Mouse (Mus musculus) kidney, adult 9 months (tissue): ENCODE results near the gene Npcd.
"Not testable (repeated sequence)": the region's sequence is repeated elsewhere in the genome, so short reads cannot be mapped to it uniquely, and the experiment has no call there.

Experiments
- DNase-seq: peaks from one replicate; pipeline ENCODE4 v3.0.0; 2022

Gene Npcd

DNA sequence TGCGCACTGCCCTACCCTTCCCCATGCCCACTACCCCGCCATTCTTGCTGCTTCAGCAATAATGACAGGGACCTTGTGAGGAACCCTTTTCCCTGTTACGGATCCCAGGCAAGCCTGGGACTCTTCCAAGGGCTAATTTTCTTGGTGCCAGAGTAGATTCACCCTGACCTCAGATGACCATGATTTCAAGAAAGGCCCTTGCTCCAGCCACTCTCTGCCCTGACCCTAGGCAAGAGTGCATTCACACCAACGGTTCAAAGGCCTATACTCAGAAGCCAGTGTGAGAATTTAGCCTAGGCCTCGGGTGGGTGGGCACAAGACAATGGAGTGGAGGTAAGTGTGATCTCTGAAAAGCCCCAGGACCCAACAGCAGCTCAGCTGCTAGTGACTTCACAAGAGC, 4.6 kb downstream of the Npcd start:
- DNase-seq: no peak

DNA sequence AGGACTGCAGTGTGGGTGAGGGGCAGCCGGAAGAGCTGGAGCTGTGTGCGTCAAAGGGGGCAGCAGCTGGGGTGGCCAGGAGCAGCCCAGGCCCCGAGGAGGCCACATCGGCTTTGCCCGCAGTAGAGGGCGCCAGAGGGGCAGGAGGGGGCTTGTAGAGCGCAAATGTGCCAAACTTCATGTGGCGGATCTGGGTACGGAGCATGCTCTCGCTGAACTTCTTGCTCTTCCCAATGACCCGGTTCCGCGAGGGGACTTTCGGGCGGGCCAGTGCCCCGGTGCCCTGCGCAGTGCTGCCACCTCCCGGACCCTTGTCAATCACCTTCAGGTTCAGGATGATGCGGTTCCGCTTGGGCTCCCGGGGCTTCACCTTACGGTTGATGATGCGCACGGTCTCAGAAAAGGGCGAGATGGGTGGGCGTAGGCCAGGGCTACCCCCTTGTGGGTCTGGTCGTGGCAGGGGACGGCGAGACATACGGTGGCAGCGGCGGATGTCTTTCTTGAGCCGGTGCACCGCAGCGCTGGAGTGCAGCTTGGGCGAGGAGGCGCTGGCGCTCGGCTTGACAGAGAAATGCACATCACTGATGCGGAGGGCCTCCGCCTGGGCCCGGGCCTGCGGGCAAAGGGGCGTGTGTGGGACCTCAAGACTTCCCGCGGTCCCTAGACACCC, 5.5 kb downstream of the Npcd start:
- no peak for DNase-seq

DNA sequence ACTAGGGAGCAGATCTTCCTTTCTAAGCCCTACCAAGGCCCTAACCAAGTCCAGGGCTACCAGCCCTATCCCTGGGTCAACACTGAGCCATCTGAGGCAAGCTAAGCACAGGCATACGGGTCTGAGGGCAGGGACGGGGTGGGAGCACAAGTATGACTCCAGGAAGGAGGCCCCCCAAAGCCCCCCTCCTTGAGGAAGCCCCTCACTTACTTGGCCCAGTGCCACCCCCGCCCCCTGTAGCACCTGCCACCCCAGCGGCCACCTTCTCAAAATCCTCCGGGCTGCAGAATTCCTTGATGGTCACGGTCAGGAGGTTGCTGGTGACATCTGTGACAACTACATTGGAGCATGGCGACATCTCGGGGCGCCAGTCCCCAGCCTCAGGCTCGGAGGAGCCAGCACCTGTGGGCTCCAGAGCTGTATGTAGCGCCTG, 6.2 kb downstream of the Npcd start:
- DNase-seq: no peak

DNA sequence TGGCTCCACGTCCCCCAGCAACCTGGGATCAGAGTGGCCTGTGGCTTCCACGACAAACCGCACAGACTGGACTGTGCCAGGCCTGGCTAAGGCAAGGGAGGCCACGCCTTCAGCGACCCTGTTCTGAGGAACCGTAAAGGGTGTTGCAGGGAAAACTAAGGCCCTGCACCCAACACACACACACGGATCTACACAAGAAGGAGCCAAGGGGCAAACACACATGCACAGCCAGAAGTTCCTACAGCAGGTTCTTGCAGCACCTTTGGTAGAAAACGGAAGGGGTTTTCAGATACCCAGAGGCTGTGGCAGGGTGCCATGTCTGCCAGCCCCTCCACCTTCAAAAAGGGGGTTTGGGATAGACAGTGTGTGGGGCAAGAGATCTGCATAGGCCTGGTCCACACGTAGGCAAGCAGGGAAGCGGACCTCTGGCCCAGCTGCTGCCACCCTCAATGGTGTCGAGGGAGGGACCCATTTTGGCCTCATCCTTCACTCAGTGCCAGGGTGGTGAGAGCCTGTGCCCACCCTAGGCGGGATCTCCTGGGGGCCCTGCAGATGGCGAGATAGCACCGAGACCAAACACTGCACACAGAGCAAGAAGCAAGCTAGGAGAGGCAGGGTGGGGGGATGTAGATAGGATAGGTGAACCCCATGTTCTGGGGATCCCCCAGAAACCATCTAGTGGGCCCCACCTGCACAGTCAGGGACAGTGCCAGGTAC, 6.8 kb downstream of the Npcd start:
- no peak for DNase-seq

DNA sequence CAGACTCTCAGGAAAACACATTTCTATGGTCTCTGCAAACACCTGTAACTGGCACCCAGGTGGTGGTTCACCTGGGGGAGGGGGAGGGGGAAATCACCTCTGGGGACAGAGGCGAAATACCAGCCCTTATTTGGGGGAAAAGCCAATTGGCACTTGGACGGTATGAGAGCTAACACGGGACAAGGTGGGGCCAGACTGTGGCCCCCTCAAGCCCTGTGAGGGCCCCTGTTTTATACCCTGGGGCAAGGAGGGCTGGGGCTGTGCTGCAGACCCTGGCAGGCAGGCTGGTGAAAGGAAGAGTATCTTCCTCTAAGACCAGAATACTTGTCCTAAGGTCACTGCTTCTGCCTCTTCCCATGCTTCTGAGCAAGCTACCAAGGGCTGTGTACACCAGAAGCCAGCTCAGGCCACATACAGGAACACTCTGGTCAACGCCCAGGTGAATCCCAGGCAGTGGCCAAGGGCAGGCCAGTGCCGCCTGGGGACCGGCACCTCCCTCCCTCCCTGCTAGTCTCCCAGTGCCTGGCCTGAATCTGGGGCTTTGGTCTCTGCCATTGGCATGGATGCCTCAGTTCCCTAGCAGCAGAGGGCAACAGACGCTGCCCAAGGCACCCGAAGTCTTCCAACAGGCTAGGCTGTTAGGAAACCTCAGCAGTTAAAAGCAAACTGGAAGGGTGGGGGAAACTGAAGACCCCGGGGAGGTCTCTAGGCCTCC, 7.7 kb downstream of the Npcd start:
- DNase-seq: no peak

DNA sequence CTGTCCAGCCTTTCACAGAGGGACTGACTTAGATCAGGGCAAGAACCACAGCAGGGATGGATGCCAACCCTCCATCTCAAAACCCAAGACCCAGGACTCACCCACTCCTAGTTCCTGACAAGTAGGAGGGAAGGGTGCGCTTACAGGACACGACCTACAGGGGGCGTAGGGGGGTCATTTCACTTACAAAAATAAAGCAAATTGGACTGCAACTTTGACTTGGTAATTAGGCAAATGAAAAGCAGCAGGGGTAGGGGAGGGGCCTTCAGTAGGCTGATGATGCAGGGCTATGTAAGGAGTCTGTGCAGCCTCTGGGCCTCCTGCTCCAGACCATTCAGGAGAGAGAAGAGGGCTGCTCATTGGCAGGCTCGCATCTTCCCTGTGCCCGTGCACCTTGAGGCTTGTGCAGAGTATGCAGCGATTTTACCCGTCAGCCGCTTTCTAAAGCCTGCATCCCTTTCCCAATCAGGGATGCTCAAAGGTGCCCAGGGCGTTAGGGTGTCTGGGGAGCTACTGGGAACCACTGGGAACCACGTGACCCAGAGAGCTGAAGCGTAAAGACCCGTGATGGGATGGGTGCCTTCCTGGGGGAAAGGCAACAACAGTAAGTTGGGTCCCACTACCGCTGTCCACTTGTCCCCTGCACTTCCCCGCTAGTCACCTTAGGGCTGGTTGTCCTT, 8.8 kb downstream of the Npcd start:
- DNase-seq: no peak

DNA sequence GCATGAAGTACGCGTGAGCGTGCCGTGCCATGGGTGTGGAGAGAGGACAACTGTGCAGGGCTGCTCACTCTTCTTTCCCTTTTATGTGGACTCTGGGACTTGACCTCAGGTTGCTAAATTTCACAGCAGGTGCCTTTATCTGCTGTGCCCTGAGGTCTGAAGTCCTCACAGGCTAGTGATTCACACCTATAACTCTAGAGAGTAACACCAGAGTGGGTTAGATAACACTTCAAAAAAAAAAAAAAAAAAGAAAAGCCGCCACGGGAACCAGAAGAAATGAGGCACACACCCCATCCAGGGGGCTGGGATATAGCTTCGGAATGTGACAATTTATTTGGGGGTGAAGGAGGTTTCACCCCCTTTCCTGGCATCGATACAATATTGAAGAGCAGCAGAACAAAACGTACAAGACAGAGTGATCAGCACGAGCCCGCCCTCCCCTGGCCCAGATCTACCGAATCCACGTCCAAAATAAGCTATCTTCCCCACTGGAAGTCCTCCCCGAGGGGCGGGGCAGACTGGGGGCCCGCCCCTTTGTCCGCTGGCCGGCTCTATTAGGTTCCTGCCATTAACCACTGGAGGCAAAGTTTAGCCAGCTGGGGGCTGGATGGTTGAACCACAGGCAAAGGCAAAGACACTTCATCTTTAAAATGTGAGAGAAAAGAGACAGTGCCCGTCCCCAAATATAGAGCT, 10.3 kb downstream of the Npcd start:
- peak; percentile 53 for DNase-seq

DNA sequence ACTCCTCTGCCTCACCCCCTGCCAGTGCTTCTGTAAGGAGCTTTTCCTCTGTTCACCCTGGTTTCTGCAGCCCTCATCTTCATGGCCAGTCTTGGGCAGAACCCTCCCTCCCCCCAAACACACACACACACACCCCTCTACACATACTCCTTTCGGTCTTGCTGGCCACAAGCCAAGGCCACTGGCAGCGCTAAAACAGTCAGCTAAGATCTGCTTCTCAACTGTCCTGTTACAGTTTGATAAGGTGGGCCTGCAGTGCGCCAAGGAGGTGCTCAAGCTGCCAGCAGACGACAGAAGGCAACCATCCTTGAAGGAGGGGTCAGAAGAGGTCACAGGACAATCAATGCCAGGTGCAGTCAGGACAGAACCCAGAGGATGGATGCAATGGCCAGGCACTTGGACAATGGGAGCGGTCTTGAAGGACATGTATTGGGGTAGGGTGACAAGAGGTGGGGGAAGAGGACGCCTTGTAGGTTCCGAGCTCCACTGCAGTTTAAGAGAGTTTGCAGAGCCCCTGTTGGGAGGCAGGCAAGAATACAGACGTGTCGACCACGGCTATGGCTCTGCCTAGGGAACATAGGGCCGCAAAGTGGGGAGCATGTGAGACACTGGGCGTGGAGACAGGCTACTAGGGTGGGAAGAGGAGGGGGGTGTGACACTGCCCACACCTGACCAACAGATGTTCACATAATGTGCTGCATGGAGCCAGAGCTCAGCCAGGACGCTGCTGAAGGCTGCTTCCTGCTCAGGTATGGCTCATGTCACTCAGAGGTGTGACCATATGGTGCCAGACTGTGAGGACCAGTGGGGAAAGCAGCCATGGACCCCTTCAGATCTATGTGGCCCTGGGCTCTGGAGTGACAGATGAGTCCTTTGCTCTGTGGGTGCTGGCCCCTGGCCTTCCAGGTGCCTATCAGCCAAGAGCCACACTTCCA, 11.5 kb downstream of the Npcd start:
- no peak for DNase-seq

DNA sequence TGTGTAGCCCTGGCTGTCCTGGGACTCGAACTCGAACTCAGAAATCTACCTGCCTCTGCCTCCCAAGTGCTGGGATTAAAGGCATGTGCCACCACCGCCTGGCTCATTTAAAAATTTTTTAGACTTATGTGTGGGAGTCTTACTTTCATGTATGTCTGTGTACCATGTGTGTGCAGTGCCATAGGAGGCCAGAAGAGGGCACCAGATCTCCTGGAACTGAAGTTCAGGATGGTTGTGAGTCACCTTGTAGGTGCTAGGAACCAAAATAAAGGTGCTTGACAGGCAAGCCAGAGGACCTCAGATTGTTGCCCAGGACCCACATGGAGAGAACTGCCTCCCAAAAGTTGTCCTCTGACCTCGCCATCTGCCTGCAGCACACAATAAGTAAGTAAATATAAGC, 15.7 kb downstream of the Npcd start:
- DNase-seq: no peak

DNA sequence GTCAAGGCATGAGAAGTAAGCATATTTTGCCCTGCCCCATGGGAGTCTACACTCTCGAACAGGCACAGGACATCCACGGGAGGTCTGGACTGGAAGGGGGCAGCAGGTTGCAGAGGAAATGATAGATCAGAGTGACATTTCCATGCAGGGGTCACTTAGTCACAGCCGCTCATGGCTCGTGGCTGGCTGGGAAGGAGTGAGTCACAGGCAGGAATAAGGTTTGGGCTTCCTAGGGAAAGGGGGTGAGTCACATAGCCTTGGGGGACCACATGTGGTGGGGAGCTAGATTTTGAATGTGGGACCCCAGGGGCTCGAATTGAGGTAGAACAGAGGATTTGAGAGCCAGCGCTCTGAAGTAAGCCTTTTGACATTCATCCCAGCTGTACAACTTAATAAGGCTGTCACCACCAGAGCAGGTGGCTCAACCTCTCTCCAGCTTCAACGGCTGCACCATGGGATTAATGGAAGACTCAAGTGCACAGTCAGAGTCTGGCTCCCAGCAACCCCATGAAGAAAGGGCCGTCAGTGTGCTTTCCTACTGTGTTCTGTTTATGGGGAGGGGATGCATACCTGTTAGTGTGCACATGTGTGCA, 20.3 kb downstream of the Npcd start:
- DNase-seq: no peak

DNA sequence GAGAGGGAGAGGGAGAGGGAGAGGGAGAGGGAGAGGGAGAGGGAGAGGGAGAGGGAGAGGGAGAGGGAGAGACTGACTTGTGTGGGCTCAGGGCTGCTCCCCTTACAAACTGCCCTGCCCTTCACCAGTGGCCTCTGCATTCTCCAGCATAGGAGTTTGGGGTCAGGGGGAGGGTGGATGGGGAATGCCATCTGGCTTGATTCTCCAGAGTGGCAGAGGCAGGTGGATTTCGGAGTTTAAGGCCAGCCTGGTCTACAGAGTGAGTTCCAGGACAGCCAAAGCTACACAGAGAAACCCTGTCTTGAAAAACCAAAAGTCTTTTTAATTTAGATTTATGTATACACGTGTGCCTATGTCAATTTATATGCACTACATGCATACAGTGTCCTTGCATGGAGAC, 21.2 kb downstream of the Npcd start:
- not testable (repeated sequence) for DNase-seq

DNA sequence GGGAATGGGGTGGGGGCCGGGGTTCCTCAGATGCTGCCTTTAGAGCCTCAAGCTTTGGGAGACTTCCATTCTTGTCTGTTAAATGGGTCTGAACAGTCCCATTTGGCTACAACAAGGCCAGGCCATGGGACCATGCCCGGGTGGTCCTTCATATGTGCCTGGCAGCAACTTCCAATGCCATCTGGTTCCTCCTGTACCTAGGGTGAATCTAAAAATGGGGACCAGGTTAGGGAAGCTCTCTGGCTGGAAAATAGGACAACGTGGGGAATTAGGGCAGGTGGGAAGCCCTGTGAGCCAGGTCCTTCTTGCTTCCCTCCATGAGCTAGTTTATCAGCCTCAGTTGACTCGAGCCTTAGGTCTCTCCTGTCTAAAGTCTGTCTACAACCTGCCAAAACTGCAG, 23.0 kb downstream of the Npcd start:
- DNase-seq: no peak

DNA sequence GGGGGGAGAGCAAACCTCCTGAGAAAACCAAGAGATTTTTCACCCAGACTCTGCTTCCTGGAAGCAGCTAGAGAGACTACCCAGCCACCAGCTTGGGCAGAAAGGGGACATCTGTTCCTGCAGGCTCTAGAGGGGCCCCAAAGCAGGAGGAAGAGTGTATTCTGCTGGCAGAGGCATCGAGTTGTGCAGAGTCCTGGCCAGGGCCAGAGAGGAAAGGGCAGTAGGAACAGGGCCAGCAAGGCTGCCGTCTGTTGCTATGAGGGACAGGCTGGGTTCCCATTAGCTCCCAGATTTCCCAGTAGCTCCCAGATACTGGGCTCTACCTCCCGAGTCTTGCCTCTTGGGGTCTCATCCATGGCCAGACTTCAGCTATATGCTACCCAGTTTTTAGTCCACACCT, 24.0 kb downstream of the Npcd start:
- no peak for DNase-seq

DNA sequence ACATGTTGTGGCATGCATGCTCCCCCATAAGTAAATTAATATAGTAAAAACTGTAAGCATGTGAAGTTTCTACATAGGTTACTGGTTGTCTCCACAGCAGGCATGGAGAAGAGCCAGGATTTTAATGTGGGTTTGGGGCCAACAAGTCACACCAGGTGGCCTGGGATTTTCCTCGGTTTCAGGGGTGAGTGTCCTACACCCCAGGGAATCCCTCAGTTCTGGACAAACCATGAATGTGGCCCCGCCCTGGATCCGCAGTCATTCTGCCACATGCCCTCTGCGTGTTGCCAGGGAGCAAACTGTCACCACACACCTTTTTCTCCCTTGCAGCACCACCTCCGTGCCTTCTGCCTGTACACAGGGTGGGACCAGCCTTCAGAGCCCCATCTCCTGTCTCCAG, 25.4 kb downstream of the Npcd start:
- no peak for DNase-seq

DNA sequence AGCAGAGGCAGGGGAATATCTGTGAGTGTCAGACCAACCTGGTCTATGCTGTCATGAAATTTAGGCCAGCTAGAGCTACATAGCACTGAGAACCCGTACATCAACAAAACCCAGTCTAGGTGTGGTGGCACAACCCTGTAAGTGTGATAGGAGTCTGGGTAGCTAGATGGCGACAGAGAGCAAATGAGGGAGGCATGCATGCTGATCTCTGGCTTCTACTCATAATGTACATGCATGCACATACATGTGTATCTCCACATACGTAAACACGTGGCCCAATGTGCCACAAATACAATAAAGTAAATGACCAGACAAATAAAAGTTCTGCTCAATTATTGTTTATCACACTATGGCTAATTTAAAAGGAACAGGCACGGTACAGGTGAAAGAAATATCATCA, 25.9 kb downstream of the Npcd start:
- peak; percentile 51 for DNase-seq

DNA sequence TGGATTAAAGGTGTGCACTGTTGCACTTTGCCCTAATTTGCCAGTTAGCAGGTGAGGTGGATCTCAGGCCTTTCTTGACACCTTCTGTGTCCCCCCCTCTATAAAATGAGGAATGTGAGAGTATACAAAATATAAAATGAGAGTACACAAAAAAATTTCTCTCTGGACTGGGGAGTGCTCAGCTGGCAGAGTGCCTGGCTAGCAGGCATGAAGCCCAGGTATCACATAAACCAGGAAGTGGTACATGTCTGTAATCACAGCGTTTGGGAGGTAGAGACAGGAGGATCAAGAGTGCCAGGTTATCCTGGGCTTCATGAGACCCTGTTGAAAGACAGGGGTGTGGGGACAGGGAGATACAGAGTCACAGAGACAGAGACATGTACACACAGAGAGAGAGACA, 27.0 kb downstream of the Npcd start:
- no peak for DNase-seq

DNA sequence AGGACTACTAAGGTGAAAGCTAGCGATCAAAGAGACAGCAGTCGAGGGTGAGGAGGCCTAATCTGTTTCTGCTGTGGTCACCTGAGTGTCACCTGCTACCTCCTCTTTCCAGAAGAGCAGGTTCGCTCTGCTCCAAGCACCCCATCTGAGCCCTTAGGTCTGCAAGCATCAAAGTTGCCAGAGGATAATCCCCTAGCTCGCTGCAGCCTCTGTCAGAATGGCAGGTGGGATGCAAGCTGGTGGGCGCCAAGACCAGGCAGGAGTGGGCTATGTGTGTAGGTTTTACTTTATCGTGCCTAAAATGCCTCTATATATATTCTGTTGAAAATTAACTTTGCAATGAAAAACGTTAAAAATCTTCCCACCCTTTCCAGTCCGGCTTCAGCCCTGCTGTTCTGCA, 28.8 kb downstream of the Npcd start:
- DNase-seq: no peak

DNA sequence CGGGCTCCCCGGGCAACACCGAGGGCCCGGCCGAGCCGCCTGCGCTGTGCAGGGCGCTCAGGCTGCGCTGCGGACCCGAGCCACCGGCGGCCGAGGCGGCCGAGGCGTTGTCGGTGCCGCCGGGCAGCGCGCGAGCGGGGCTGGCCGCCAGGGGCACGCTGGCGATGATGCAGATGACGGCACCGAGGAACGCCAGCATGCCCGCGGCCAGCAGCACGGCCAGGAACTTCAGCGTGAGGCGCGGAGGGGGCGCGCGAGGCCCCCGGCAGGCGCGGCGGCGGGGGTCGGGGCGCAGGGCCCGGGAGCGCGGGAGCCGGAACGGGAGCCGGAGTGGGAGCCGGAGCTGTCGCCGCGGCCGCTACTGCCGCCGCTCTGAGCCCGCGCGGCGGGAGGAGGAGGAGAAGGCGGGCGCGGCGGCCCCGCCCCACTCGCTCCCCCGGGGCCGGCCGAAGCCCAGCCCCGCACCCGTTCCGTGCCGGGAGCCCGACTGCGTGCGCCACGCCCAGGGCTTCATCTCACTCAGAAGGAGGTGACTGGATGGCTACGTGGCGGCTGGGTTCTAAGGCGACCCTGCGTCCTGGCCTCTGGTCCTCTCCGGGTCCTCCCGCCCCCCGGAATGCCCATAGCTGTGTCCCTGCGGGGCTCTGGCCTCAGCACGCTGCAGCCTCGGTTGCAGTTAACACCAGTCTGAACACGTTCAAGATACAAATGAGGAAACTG, 29.5 kb downstream of the Npcd start, which contains the start of gene Nptxr:
Gene Nptxr, minus strand, starts transcription at position 415 of the 720 bp plus-strand sequence.
- no peak for DNase-seq

DNA sequence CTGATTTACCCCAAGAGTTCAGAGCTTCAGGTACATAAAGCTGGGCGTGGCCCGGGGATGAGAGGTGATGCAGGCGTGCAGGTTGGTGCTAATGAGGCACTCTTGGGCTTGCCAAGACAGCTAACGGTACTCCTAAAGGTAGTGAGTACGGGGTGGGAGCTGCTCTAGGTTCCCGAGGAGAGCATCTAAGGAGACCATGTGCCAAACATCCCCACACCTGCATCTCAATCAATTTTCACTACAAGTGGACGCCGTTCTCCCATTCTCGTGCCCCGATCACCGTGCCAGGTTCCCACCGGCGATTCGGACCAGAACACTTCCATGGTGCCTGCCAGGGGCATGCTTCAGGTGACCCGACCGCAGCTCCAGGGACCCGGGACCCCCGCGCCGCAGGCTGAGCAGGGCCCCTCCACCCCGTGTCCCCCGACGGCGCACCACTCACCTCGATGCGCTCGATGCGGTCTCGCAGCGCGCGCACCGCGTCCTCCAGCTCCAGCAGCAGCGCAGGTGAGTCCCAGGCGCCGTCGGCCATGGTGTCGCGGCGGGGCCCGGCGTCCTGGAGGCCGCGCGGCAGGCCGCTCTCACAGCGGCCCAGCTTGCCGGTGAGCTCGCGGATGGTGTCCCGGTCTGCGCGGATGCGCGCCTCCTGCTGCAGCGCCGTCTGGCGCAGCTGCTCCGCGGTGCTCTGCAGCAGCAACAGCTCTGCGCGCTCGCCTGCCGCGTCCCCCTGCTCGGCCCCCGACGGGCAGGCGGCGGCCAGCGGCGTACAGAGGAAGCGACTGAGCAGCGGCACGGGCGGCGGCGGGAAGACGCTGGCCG, 30.3 kb downstream of the Npcd start:
- no peak for DNase-seq

DNA sequence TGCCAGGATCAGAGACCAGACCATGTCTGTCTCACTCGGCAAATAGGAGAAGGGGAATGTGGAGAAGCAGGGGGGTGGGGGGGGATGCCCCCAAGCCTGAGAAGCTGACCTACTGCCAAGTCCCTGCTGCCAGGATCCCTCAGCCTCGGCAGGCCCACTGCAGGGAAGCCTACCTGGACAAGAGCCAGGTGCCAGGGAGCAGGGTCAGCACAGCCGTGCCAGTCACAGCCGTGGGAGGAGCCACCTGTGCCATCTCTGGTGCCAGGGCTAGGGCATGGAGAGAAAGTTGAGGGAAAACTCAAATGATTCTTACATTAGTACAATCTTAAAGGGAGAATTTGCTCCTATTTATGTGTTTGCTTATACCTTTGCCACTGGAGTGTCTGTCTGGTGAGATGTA, 31.7 kb downstream of the Npcd start:
- no peak for DNase-seq
